Mouse (Mus musculus): Measurements from ENCODE around the gene Gm49388.

GRCm38 (mm10) chr7:127801010-127801621 lies 15.7 kb downstream of the Gm49388 start:
- TF ChIP-seq CTCF (IDR thresholded peaks at IDR 0.05; ENCODE audit: low read depth, low read length), result no peak
- no peak for TF ChIP-seq POLR2A (IDR thresholded peaks at IDR 0.05; ENCODE audit: insufficient read depth, low read length)
- TF ChIP-seq EP300 (IDR thresholded peaks at IDR 0.05; ENCODE audit: insufficient read depth, low read depth, low read length), result no peak
